Mouse (Mus musculus) urinary bladder, postnatal 36 days (tissue): ENCODE measurements around the gene Sipa1l2.

Source experiments
- DNase-seq, 2 experiments: peaks; one replicate each; pipeline ENCODE4 v3.0.0; 2022; ENCODE audit warnings: low spot score in 2 of 2, mixed read lengths in 1 of 2

Sipa1l2 gene

GRCm38 (mm10) chr8:125465156-125465821 is 104.3 kb downstream of the Sipa1l2 start:
- DNase-seq, result no peak

DNA sequence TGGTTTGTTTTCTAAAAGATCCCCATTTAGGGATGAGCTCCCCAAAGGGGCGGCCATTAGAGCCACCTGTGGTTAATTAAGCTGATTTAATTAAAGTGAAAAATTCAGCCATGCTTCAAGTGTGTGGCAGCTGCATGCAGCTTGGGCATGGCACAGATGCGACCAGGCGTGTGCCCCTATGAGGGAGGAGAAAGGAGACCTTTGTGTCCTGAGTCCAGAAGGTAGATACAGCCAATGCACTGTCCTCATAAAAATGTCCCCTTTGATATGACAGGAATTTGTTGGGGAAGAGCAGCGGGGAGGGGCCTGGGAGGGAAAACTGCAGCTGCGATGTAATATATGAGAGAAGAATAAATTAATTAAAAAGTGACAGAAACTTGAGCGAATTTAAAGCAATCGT is 106.7 kb downstream of the Sipa1l2 start:
- DNase-seq, result no peak

GRCm38 (mm10) chr8:125461504-125461903 is 108.1 kb downstream of the Sipa1l2 start:
- DNase-seq, result no peak

DNA sequence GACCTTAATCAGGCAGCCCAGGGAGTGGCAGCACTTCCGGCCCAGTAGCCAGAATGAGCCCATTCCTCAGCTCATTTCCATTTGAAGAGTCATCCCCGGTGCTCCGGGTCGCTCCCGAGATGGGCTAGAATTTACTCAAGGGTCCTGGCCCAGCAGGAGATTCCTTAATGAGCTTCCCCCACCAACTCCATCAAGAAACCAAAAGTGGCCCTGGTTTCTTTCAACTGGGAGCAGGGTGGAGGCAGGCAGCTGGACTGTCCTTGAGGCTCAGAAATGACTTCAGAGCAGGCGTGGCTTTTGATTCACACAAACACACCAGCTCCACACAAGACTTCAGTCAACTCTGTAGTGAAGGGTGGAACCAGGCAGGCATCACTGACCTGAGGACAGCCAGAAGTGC is 109.0 kb downstream of the Sipa1l2 start:
- DNase-seq, result no peak

- DNase-seq, result no peak
These were observed 120.6 kb downstream of the Sipa1l2 start for GRCm38 (mm10) chr8:125449048-125449447.

DNA sequence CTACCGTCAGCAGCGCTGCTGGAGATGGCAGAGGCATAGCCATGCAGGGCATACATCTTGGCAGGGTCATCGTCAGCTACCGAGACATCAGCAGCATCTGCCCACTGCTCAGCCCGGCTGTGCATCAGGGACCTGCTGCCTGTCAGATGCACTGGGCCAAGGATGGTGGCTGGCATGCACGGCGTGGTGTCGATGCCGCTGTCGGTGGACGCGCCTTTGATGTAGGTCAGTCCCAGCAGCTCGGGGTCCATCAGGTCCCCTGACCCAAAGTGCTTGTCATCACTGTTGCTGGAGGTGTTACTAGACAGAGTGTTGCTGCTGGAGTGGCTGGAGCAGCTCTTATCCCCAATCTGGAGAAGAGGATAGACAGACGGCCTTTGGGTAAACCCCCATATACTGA is 122.1 kb downstream of the Sipa1l2 start:
- no peak for DNase-seq

DNA sequence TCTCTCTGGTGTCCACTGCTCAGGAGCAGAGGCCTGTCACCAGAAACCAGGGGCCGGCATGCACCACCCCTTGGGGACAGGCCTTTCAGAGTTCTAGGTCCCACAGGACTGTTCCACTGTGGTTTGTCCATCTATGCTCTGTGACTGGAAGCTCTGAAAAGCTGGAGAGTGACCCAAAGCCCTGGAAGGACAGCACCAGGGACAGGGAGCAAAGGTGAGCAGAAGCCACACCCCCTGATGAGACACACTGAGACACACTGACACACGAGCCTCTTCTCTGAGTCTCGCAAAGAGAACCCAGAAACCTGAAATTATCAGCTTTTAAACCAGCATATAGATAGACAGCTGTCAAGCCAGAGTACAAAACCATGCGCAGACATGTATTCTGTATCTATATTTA is 123.4 kb downstream of the Sipa1l2 start:
- DNase-seq, result no peak

DNA sequence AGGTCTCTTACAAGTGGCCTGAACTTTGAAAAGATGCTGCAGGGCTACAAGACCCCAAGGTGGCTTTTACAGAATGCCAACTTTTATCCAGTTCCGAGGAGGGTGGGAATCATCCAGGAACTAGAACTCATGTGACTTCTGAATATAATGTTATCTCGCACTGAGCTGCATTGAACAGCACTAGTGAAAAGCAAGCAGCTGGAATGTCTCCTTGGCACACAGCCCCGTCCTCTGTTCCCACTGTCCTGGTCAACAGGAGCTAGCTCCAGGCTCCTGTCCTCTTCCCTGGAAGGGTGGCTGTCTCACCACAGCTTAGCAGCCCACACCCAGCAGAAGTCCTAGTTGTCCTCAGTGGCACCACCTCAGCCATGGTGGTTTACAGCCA is 124.4 kb downstream of the Sipa1l2 start:
- peak in 1 of 2 experiments; percentile 37 for DNase-seq

GRCm38 (mm10) chr8:125444457-125445224 is 125.0 kb downstream of the Sipa1l2 start:
- DNase-seq, result peak in 1 of 2 experiments; percentile 9

DNA sequence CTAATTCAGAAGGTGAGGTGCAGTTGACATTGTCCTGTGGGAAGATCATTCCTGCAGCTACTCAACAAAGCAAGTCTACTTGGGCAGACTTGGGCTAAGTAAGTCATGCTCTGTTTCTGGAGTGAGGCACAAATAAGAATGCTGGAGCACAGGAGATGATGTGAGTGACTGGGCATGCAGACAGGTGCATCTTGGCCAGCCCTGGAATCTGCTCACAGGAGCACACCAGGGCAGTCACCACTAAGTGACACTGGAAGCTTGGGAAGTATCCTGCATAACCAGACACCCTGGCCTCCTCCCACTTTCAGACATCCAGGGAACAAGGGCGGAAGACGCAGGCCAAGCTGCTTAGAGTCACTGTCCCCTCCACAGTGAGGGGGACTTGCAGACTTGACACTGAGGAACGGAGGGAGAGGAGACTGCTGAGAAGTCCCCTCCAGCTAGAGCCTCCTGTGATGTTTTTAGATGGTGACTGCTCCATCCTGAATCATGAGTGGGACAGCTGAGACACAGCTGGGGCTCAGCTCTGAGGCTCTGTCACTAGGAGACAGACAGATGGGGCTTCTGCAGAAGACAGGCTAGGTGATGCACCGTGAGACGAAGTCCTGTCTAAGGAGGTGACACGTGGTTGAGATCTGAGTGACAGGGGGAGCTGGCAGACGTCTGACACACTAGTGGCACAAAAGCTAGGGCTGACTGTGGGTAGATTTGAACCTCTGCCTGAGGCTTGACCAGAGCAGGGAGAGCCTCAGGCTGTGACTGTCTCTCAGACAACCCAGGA is 134.1 kb downstream of the Sipa1l2 start:
- no peak for DNase-seq

DNA sequence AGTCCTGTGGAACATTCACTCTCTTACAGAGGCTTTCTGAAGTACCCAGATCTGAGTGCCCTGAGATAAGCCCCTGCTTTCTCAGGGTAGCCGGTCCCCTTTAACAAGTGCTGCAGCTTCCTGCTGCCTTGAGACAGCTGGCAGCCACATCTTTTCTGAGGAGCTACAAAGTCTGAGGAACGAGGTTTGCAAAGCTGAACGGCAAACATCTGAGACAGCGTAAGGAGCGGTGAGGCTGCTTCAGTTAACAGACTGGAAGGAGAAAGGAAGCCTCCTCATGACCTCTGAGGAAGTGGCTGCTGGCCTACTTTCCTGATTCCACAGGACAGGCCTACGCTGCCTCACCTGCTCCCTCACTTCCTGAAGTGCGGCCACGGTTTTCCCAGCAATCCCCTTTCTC is 135.5 kb downstream of the Sipa1l2 start:
- DNase-seq, result no peak

DNA sequence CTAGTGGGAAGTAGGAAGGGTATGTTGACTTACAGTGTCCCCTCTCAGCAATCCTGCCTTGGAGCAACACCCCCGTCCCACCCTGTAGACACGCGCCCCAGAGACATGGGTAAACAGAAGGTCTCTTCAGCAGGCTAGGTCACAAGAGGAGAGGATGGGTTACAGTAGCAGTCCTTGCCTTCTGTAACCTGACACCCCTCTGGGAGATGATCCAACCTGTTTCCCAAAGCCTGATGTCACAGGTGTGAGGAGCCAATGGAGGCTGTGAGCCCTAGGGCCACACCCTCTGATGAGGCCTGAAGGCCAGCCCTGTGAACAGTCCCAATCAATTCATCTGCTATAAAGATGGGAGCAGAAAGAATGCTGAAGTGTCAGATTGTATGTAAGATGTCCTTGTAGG is 138.3 kb downstream of the Sipa1l2 start:
- no peak for DNase-seq

DNA sequence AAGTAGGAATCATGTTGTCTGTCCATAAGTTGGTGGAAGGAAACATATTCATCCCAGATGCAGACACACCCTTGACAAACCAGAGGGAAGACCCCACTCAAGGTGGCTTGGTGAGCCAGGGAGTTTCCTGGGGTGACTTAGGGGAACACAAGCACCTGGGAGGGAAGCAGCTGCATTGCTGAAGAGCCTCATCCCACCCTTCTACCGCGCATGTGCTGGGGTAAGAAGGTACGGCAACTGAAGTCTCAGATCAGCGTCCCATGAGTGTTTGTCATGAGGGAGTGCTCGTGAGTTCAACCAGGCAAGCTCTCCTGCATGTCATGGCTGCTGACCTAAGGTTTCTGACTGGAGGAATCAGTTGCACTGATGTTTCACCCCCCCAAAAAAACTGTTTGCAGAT is 138.8 kb downstream of the Sipa1l2 start:
- no peak for DNase-seq

GRCm38 (mm10) chr8:125428979-125429690 is 140.5 kb downstream of the Sipa1l2 start:
- DNase-seq, result no peak

GRCm38 (mm10) chr8:125423861-125424260 is 145.7 kb downstream of the Sipa1l2 start:
- no peak for DNase-seq

DNA sequence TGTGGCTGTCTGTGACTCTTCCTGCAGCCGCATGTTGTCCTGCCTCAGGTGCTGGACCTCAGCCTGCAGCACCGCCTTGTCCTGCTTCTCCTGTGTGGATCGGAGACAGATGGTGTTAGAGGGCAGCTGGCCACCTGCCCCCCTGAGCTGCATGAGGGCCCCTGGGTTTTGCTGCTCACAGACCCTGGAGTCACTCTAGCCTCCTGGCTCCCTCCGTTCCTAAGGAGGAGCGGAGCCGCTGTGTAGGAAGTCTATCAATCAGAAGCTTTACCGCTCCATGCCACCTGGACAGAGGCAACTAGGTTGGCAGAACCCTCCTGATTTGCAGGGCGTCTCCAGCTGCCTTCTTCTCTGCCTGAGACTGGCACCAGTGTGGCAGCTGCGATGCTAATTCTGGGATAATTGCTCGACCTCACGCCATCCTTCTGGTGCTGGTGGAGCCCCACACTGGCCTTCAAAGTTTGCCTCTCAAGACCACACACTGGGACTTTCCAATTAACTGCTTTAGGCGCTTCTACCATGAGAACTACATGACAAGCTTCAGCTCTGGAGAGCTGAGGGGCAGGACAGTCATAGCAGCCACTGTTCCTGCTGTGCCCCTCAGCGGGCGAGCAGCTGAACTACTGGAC is 150.3 kb downstream of the Sipa1l2 start:
- no peak for DNase-seq

- peak; percentile 8 to 39 for DNase-seq
These were observed 153.5 kb downstream of the Sipa1l2 start for GRCm38 (mm10) chr8:125416146-125416545.

- no peak for DNase-seq
These were observed 155.0 kb downstream of the Sipa1l2 start for GRCm38 (mm10) chr8:125414651-125415050.

- no peak for DNase-seq
These were observed 156.4 kb downstream of the Sipa1l2 start for GRCm38 (mm10) chr8:125413001-125413909.

DNA sequence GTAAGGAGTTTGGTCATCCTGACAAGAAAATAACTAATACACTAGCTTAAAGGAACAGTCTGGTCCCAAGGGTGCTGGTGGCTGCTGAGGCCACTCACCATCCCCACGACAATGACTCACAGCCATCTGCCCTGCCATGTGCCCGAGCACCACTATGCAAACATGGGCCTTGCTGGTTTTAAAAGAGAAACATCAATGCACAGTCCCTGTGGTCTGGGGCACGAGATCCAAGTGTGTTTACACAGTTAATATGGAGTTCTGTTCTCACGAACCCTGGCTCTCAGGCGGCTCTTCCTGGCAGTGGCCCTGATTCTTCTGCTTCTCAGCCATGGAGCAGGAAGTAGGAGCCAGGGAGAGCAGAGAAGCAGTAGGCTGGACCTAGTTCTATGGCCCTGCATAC is 159.0 kb downstream of the Sipa1l2 start:
- no peak for DNase-seq
